Mouse (Mus musculus): ENCODE data around the gene Trnp1. TPM values are rescaled to one million over a fixed set of nuclear protein-coding genes. Genes with fewer than 3 reads are reported as not detected.
"Not testable (repeated sequence)": the region's sequence is repeated elsewhere in the genome, so short reads cannot be mapped to it uniquely, and the experiment has no call there.

Trnp1 gene
- polyA plus RNA-seq, 1 experiment from 2014 or later, result 2.0 TPM

DNA sequence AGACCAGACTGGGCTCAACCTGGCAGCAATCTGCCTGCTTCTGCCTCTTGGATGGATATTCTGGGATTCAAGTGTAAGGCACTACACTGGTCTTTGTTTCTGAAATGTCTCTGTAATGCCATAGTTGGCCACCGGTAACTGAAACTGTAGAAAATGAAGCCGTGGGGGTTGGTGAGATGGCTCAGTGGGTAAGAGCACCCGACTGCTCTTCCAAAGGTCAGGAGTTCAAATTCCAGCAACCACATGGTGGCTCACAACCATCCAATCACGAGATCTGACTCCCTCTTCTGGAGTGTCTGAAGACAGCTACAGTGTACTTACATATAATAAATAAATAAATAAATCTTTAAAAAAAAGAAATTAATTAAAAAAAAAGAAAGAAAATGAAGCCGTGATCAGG is 14.2 kb upstream of the Trnp1 start:
- H3K4me2 ChIP-seq; H3K27ac ChIP-seq; H3K36me3 ChIP-seq; ATAC-seq (ENCODE audit: insufficient number of reproducible peaks, insufficient read depth, low FRiP score, low TSS enrichment, low read depth); H3K4me1 ChIP-seq (replicated peaks); H3K9me3 ChIP-seq; H3K4me3 ChIP-seq (replicated peaks); H3K9ac ChIP-seq (replicated peaks): not testable (repeated sequence)
- WGBS, result 43% methylated on average over 5 of the region's 5 CpGs
- H3K27me3 ChIP-seq, result peaks cover 22% of the 10 kb centered on the region

DNA sequence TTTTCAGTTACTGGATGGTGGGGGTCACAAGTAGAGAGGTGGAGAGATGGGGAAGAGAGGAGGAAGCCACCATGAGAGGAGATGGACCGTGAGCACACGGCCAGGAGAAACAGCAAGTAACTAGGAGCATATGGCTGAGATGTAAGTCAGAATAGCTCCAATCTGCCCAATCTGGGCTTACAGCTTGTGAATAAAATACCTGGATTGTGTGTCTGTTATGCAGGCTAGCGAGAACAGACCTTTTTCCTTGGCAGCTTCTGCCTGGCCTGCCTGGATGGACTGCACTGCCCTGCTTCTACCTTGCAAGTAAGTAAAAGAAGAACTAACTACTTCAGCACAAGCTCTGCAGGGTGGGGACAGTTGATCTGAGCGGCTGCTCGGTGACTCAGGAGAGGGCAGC is 12.7 kb upstream of the Trnp1 start:
- Histone ChIP-seq H3K9ac (replicated peaks) (no peak overlapping the region), H3K4me3 (replicated peaks) (no peak overlapping the region), H3K4me2 (no peak overlapping the region), H3K27ac (no peak overlapping the region), H3K9me3 (no peaks in the 10 kb centered on the region), H3K27me3 (peaks cover 22% of the 10 kb centered on the region), H3K36me3 (no peaks in the 10 kb centered on the region), H3K4me1 (replicated peaks) (no peaks in the 10 kb centered on the region)
- ATAC-seq (ENCODE audit: insufficient number of reproducible peaks, insufficient read depth, low FRiP score, low TSS enrichment, low read depth), result no peak
- WGBS, result 75% methylated on average over 5 of the region's 5 CpGs

DNA sequence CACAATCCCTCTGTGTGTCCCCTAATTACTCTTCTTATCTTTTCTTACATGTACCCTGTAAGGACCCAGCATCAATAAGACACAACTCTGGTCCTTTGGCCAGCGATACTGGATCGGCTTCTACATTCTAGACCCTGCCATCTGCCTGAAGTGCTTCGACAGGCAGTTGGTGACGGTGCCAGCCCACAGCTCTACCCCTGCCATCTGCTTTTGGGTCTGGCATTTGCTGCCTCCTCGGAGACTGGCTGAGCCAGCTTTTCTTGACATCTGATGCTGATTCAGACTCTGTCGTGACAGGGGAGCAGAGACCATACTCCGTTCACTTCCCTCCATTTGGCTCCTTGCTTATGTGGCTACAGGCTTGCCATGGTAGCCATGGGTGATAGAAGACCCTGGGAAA is 10.6 kb upstream of the Trnp1 start:
- Histone ChIP-seq H3K9me3 (no peaks in the 10 kb centered on the region), H3K4me3 (replicated peaks) (no peak overlapping the region), H3K4me1 (replicated peaks) (no peaks in the 10 kb centered on the region), H3K36me3 (no peaks in the 10 kb centered on the region), H3K27ac (no peak overlapping the region), H3K4me2 (no peak overlapping the region), H3K27me3 (peaks cover 30% of the 10 kb centered on the region), H3K9ac (replicated peaks) (no peak overlapping the region)
- no peak for ATAC-seq (ENCODE audit: insufficient number of reproducible peaks, insufficient read depth, low FRiP score, low TSS enrichment, low read depth)
- 80% methylated on average over 7 of the region's 7 CpGs for WGBS

DNA sequence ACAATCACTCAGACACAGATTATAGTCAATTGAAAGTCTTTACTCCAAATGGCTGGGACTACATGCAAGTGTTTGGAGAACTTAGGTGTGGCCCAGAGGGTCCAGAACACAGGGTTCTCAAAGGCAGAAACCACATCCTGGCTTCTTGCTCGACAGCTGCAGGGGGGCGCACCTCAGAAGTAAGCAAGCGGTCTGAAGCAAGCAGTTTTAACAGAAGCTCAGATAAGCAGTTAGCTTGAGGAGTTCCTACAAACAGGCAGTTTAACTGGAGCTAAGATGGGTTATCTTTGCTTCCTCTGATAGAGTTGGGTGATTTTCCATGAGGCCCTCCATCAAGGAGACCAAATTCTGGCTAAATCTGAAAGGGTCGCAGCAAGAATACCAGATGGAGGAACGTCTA is 8.2 kb upstream of the Trnp1 start:
- no peak overlapping the region for H3K4me3 ChIP-seq (replicated peaks)
- H3K9ac ChIP-seq (replicated peaks), result no peak overlapping the region
- no peaks in the 10 kb centered on the region for H3K4me1 ChIP-seq (replicated peaks)
- no peak for ATAC-seq (ENCODE audit: insufficient number of reproducible peaks, insufficient read depth, low FRiP score, low TSS enrichment, low read depth)
- H3K27ac ChIP-seq, result no peak overlapping the region
- WGBS, result 75% methylated on average over 5 of the region's 5 CpGs
- no peak overlapping the region for H3K4me2 ChIP-seq
- H3K36me3 ChIP-seq, result no peaks in the 10 kb centered on the region
- H3K9me3 ChIP-seq, result no peaks in the 10 kb centered on the region
- H3K27me3 ChIP-seq, result peaks cover 52% of the 10 kb centered on the region

DNA sequence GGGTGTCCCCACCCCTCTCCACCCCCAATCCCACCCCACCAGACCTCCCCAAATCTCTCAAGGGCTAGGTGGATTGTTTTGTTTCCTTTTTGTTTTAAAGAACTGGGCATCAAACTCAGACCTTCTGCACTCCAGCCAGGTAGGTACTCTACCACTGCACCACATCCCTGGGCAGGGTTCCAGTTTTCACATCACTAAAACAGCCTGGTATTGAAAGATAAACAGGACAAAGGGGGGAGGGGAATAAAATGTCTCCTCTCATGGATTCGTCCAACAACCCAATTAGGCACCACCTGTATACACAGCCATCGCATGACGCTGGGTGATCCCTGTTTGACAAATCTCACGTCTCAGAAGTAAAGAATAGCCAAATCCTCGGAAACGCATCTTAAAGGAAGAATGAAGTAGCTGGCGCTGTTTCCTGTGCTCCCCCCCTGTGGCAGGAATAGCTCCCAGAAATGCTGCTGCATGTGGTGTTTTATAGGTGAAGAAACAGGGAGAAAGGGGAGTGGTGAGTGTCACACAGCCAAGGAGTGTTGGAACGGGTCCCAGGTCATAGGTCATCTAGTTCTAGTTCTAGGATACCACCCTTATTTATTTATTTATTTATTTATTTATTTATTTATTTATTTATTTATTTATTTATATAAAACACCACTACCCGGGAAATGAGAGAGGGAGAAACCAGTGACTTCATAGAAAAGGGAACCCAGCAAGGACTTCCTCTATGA is 6.6 kb upstream of the Trnp1 start:
- no peak overlapping the region for H3K27ac ChIP-seq
- no peaks in the 10 kb centered on the region for H3K36me3 ChIP-seq
- no peak overlapping the region for H3K9ac ChIP-seq (replicated peaks)
- peaks cover 67% of the 10 kb centered on the region for H3K27me3 ChIP-seq
- 61% methylated on average over 9 of the region's 9 CpGs for WGBS
- no peaks in the 10 kb centered on the region for H3K9me3 ChIP-seq
- no peak overlapping the region for H3K4me3 ChIP-seq (replicated peaks)
- no peak for ATAC-seq (ENCODE audit: insufficient number of reproducible peaks, insufficient read depth, low FRiP score, low TSS enrichment, low read depth)
- H3K4me2 ChIP-seq, result no peak overlapping the region
- no peaks in the 10 kb centered on the region for H3K4me1 ChIP-seq (replicated peaks)

DNA sequence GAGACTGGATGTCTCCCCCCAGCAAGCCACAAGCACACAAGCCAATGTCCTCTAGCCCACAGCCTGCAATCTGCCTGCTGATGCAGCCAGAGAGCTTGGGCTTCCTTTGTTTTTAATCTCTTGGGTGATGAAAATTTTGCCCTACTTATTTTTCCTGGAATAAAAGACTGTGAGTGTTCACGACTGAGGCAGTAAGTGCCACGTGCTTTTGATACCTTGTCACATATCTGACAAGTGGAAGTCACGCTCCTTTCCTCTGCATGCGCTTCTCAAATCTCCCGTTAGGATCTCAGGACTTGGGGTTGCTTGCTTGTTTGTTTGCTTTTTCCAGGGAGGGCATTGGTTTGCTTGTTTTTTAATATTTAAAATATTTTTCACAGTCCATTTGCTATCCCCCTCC is 6.0 kb upstream of the Trnp1 start:
- ATAC-seq (ENCODE audit: insufficient number of reproducible peaks, insufficient read depth, low FRiP score, low TSS enrichment, low read depth), result no peak
- Histone ChIP-seq H3K36me3 (no peaks in the 10 kb centered on the region), H3K4me1 (replicated peaks) (no peaks in the 10 kb centered on the region), H3K4me3 (replicated peaks) (no peak overlapping the region), H3K27me3 (peaks cover 73% of the 10 kb centered on the region), H3K4me2 (no peak overlapping the region), H3K9ac (replicated peaks) (no peak overlapping the region), H3K27ac (no peak overlapping the region), H3K9me3 (no peaks in the 10 kb centered on the region)
- 44% methylated on average over 5 of the region's 5 CpGs for WGBS

DNA sequence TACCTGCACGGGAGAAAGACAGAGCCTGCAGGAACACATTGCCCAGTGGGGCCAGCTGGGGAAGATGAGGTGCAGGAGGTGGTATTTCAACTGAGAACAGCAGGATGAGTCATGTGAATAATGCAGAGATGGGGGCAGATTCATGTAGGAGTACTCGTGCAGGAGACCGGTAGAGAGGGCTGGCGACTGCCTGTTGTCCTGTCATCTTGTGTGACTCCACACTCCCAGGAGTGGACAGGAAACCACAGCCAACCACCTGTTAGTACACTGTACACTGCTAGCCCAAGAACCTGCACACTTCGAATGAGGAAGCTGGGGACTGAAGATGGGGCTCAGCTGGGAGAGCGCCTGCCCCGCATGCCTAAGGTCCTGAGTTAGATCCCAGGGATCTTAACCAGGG is 3.2 kb upstream of the Trnp1 start:
- no peak overlapping the region for H3K9ac ChIP-seq (replicated peaks)
- H3K27ac ChIP-seq, result no peak overlapping the region
- peaks cover 20% of the 10 kb centered on the region for H3K4me1 ChIP-seq (replicated peaks)
- no peaks in the 10 kb centered on the region for H3K36me3 ChIP-seq
- no peaks in the 10 kb centered on the region for H3K9me3 ChIP-seq
- H3K4me3 ChIP-seq (replicated peaks), result no peak overlapping the region
- 68% methylated on average over 7 of the region's 7 CpGs for whole genome bisulfite sequencing
- no peak for ATAC-seq (ENCODE audit: insufficient number of reproducible peaks, insufficient read depth, low FRiP score, low TSS enrichment, low read depth)
- peaks cover 90% of the 10 kb centered on the region for H3K27me3 ChIP-seq
- no peak overlapping the region for H3K4me2 ChIP-seq

DNA sequence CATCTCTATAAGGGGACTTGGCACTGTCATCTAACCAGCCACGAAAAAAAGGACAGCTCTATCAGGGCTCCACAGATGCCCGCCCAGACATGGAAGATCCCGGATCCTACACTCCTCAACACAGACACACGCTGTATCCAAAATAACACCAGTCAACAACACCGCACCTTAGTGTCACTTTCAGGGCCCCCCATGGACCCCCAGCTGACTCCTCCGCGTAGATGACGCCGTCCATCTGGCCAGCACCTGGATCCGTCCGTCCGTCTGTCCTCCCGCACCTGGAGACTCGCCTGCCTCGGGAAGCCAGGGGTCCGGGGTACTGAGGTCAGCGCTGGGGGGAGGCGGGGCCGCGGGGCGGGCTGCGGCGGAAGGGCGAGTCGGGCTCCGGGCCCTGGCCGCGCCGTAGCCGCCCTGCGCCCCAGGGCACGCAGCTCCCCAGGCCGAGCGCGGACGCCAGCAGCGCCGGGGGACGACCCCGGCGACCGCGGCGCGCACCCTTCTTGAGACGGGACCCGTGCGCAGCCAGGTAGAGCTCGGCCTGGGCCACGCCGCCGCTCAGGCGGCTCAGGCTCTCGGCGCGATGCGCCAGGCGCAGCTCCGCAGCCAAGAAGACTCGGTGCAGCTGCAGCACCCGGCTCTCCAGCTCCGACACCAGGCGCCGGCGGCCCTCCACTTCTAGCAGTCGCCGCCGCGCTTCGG is 740 bp downstream of the Trnp1 start:
- Histone ChIP-seq H3K27ac (0 out of 2 replicates have a peak overlapping the region, but pooled peaks have one; percentile 12), H3K9me3 (no peaks in the 10 kb centered on the region), H3K4me2 (peak overlapping the region; percentile 100), H3K27me3 (peaks cover 93% of the 10 kb centered on the region), H3K36me3 (no peaks in the 10 kb centered on the region), H3K4me3 (replicated peaks) (peak overlapping the region; percentile 69), H3K4me1 (replicated peaks) (peaks cover 30% of the 10 kb centered on the region), H3K9ac (replicated peaks) (peak overlapping the region; percentile 67)
- ATAC-seq (ENCODE audit: insufficient number of reproducible peaks, insufficient read depth, low FRiP score, low TSS enrichment, low read depth), result no peak
- under 1% methylated on average over 70 of the region's 70 CpGs for WGBS

DNA sequence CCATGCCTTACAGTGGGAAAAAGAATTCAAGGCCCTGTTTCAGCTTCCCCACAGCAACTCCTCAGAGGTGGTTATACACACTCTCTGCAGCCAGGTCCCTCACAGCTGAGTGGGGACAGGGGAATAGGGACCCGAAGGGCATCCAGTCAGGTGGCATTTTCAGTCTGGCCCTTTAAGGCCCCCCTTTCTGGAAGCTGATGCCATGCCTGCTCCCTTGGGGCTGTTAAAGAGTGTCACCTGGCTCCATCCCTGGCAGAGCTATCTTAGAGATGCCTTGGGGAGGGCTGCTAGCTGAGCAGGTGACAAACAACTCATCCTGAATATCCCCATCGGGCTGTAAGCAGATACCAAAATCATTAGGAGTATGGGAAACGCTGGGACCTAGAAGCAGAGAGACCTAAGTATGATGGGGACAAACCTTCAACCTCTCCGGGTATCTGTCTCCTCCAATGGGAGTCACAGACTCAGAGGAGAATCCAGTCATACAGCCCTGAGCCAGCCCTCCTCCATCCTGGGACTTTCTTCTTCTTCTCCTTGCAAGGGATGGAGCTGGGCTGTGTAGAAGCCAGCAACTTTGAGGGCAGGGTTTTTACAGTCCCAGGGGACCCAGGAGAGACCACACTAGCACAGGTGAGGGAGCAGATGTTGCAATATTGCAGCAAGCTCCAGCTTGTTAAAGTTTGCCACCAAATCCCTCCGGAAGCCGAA is 1.5 kb downstream of the Trnp1 start:
- Histone ChIP-seq H3K4me2 (peak overlapping the region; percentile 100), H3K4me1 (replicated peaks) (peaks cover 32% of the 10 kb centered on the region), H3K27me3 (peaks cover 86% of the 10 kb centered on the region), H3K4me3 (replicated peaks) (peak overlapping the region; percentile 69), H3K9ac (replicated peaks) (no peak overlapping the region), H3K9me3 (no peaks in the 10 kb centered on the region), H3K27ac (no peak overlapping the region), H3K36me3 (no peaks in the 10 kb centered on the region)
- WGBS, result 18% methylated on average over 6 of the region's 6 CpGs
- ATAC-seq (ENCODE audit: insufficient number of reproducible peaks, insufficient read depth, low FRiP score, low TSS enrichment, low read depth), result no peak

DNA sequence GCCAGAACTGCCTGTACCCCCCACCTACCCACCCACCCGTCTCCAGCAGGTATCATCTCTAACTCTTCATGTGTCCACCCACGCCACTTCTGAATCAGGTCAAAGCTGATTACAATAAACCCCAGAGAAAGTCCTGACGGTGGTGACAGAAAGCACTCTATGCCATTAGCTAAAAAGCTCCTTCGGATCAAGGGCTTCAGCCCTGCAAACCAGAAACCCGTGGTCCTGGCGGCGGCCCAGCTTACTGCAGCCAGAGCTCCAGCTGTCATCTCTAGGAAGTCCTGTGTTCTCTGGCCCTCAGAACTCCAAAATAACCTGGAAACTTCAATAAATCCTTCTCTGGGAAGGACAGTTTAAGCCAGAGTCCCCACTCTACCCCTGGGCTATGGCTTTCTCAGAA is 2.6 kb downstream of the Trnp1 start:
- H3K4me2 ChIP-seq, result no peak overlapping the region
- H3K9me3 ChIP-seq, result no peaks in the 10 kb centered on the region
- no peaks in the 10 kb centered on the region for H3K36me3 ChIP-seq
- H3K9ac ChIP-seq (replicated peaks), result no peak overlapping the region
- WGBS, result 36% methylated on average over 7 of the region's 7 CpGs
- ATAC-seq (ENCODE audit: insufficient number of reproducible peaks, insufficient read depth, low FRiP score, low TSS enrichment, low read depth), result no peak
- H3K27me3 ChIP-seq, result peaks cover 76% of the 10 kb centered on the region
- H3K4me1 ChIP-seq (replicated peaks), result peaks cover 34% of the 10 kb centered on the region
- no peak overlapping the region for H3K27ac ChIP-seq
- H3K4me3 ChIP-seq (replicated peaks), result no peak overlapping the region

DNA sequence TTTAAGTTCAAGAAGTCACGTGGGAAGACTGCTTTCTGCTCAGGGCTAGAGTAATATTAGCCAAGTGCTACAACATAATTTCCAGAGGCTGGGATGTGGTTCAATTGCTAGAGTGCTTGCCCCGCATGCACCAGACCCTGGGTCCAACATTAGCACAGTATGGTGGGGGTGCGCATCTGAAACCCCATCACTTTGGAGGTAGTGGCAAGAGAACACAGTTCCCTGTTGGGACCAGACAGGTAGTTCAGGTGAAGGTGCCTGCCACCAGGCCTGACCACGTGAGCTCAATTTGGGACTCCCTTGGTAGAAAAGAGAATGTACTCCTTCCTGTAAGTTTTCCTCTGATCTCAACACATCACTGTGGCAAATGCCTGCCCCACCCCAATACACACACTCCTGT is 3.5 kb downstream of the Trnp1 start:
- no peak for ATAC-seq (ENCODE audit: insufficient number of reproducible peaks, insufficient read depth, low FRiP score, low TSS enrichment, low read depth)
- H3K9me3 ChIP-seq, result no peaks in the 10 kb centered on the region
- peaks cover 35% of the 10 kb centered on the region for H3K4me1 ChIP-seq (replicated peaks)
- H3K27ac ChIP-seq, result no peak overlapping the region
- H3K27me3 ChIP-seq, result peaks cover 67% of the 10 kb centered on the region
- 64% methylated on average over 4 of the region's 4 CpGs for WGBS
- no peaks in the 10 kb centered on the region for H3K36me3 ChIP-seq
- H3K9ac ChIP-seq (replicated peaks), result no peak overlapping the region
- no peak overlapping the region for H3K4me3 ChIP-seq (replicated peaks)
- H3K4me2 ChIP-seq, result 0 out of 2 replicates have a peak overlapping the region, but pooled peaks have one; percentile 59

Data from limb, embryonic 12.5 days (tissue).